Mouse (Mus musculus): ENCODE measurements around the gene Oas3. TPM values are rescaled to one million over a fixed set of nuclear protein-coding genes. Genes with fewer than 3 reads are reported as not detected.

Gene Oas3
- 13.5 and 15.3 TPM in 2 replicates for polyA plus RNA-seq (2012; ENCODE audit: low replicate concordance)

GRCm38 (mm10) chr5:120777478-120777877, at the start of gene Oas3:
Gene Oas3 (minus strand): TSS chr5:120777661.

GRCm38 (mm10) chr5:120811951-120812819, 34.7 kb upstream of the Oas3 start, which contains the start of gene Oas1c:
Gene Oas1c (minus strand): TSS chr5:120812514.

GRCm38 (mm10) chr5:120795480-120796034, 18.1 kb upstream of the Oas3 start, which contains the start of gene Oas1e:
Gene Oas1e (minus strand): TSS chr5:120795530.

GRCm38 (mm10) chr5:120749688-120750087, 27.8 kb downstream of the Oas3 start, which contains the start of gene Oas2:
Gene Oas2 (minus strand): TSS chr5:120749853.

GRCm38 (mm10) chr5:120711827-120712226, 65.6 kb downstream of the Oas3 start, which contains the start of gene Dtx1:
Gene Dtx1 (minus strand): TSS chr5:120711927.

Other genes starting within 250 kb of the Oas3 start
- gene Tpcn1, start 189.0 kb downstream of the Oas3 start, polyA plus RNA-seq (2012; ENCODE audit: low replicate concordance), result 52.8 and 62.7 TPM in 2 replicates
- 0.86 and 2.0 TPM in 2 replicates for gene Iqcd, start 188.6 kb downstream of the Oas3 start, polyA plus RNA-seq (2012; ENCODE audit: low replicate concordance)
- gene Rita1, start 165.1 kb downstream of the Oas3 start, polyA plus RNA-seq (2012; ENCODE audit: low replicate concordance), result 16.3 and 22.7 TPM in 2 replicates
- gene Ddx54, start 164.9 kb downstream of the Oas3 start, polyA plus RNA-seq (2012; ENCODE audit: low replicate concordance), result 142 and 167 TPM in 2 replicates
- 0.13 TPM in 1 of 2 replicates, not detected in the other for gene Cfap73, start 143.4 kb downstream of the Oas3 start, polyA plus RNA-seq (2012; ENCODE audit: low replicate concordance)
- gene Rasal1, start 128.8 kb downstream of the Oas3 start, polyA plus RNA-seq (2012; ENCODE audit: low replicate concordance), result 29.1 and 49.9 TPM in 2 replicates
- 290 and 657 TPM in 2 replicates for gene Dtx1, start 65.7 kb downstream of the Oas3 start, polyA plus RNA-seq (2012; ENCODE audit: low replicate concordance)
- gene Oas2, start 27.8 kb downstream of the Oas3 start, polyA plus RNA-seq (2012; ENCODE audit: low replicate concordance), result 0.76 and 1.1 TPM in 2 replicates
- gene Oas1e, start 17.9 kb upstream of the Oas3 start, polyA plus RNA-seq (2012; ENCODE audit: low replicate concordance), result not detected in 2 replicates
- gene Oas1c, start 34.9 kb upstream of the Oas3 start, polyA plus RNA-seq (2012; ENCODE audit: low replicate concordance), result 1.2 and 1.4 TPM in 2 replicates
- gene Oas1f, start 69.7 kb upstream of the Oas3 start, polyA plus RNA-seq (2012; ENCODE audit: low replicate concordance), result not detected in 2 replicates
- not detected in 2 replicates for gene Oas1h, start 83.8 kb upstream of the Oas3 start, polyA plus RNA-seq (2012; ENCODE audit: low replicate concordance)
- 0.57 and 0.79 TPM in 2 replicates for gene Oas1g, start 110.0 kb upstream of the Oas3 start, polyA plus RNA-seq (2012; ENCODE audit: low replicate concordance)
- 4.7 and 7.9 TPM in 2 replicates for gene Oas1a, start 129.9 kb upstream of the Oas3 start, polyA plus RNA-seq (2012; ENCODE audit: low replicate concordance)
- gene Oas1d, start 136.9 kb upstream of the Oas3 start, polyA plus RNA-seq (2012; ENCODE audit: low replicate concordance), result not detected in 2 replicates
- gene Rph3a, start 232.4 kb upstream of the Oas3 start, polyA plus RNA-seq (2012; ENCODE audit: low replicate concordance), result 0.13 TPM in 1 of 2 replicates, not detected in the other